Mouse (Mus musculus): ENCODE measurements around the gene Cebpb. TPM values are rescaled to one million over a fixed set of nuclear protein-coding genes. Genes with fewer than 3 reads are reported as not detected.
A peak's percentile ranks its signal among the peaks of the same experiment; 100 is the strongest.

The Cebpb gene
- total RNA-seq, 2 experiments from 2014 or later: 15.9 to 17.3 TPM

DNA sequence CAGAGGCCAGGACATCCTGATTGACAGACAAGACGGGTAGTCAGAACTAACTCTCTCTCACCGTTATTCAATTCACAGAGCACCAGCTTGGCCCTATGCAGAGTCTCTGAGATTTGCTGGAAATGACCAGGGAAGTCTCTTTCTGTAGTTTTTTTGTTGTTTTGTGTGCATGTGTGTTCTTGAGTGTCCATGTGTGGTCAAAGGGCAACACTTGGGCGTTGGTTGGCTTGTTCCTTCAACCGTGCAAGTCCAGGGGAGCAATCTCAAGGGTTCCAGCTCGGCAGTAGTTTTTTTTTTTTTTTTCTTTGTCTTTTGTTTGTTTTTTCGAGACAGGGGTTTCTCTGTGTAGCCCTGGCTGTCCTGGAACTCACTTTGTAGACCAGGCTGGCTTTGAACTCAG, 26.0 kb upstream of the Cebpb start:
- no peak for DNase-seq (ENCODE audit: low spot score in 2 of 2)

DNA sequence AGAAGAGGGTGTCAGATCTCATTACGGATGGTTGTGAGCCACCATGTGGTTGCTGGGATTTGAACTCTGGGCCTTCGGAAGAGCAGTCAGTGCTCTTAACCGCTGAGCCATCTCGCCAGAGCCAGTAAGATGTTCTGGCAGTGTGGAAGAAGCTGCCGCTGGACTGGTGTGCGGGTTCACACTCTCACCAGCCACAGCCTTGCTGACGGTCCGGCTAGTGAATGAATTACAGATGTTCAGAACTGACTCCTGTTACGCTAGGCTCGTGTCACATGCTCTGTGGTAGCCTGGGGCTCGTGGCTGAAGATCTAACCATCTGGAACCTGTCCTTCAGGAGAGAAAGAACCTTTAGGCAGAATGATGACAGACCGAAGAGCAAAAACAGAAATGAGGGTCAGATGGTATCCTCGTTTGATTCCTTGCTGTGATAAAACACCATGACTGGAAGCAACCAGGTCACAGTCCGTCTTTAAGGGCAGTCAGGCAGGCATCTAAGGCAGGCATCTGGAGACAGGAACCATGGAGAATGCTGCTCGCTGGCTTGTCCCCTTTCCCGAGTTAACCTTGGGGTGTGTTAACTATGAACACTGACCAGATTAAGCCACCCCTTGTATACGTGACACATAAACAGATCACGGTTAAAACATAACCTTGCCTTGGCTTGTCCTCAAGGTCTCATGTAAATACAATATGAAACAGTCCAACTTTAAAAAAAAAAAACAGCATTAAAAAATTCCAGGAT, 22.6 kb upstream of the Cebpb start:
- no peak for DNase-seq (ENCODE audit: low spot score in 2 of 2)

DNA sequence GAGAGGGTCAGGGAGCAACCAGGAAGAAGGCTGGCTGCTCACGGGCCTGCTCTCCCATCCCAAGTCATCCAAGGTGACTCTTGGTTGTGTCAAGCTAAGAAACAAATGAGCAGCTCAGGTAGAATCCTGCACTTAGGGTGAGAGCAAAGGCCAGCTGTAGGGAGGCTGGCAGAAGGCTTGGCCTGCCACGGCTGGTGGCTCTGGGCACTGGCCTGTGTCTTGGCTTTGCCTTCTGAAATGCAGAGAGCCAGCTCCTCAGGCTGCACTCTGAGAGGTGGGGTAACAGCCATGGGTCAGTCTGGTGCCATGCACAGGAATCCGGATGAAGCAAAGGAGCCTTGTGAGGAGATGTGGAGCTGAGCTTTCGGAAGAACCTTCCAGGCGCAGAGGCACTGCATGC, 20.3 kb upstream of the Cebpb start:
- DNase-seq (ENCODE audit: low spot score in 2 of 2): no peak

DNA sequence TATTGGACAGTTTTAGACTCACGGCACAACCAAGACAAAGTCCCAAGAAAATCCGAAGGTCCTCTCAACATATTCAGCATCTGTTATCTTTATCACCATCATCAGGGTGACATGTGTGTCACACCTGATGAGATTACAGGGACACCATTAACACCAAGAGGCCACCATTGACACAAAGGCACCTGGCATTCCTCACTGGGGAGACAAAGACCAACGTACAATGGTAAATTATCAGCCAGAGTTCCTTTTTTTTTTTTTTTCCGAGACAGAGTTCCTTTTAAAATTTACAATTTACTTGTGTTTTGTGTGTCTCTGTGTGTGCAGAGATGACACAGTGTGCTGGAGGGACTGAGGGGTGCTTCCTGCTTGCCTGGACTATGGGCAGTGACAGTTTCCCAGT, 19.3 kb upstream of the Cebpb start:
- DNase-seq (ENCODE audit: low spot score in 2 of 2): no peak

DNA sequence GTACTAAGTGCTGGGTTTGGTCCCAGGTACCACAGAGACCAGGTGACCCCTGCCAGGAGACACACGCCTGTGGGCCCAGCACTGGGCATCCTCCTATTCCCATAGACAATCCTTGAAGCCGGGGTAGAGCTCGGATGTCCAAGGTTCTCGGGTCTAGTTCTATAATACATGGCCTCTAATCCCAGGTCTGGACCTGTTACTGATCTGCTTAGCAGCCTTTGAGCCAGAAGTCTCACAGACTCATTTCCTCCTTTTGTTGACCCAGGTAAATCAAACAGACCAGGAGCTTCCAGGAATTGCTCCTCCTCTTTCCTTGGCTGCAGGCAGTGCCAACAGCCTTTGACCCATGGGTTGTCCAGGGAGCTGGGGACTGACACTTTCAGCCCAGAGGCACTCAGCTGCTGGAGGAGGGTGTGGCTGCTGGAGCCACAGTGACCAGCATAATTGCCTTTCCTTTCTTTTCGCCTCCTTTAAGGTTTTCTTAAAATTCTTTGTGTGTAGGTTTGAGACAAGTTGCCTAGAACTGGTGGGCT, 17.5 kb upstream of the Cebpb start:
- no peak for DNase-seq (ENCODE audit: low spot score in 2 of 2)

DNA sequence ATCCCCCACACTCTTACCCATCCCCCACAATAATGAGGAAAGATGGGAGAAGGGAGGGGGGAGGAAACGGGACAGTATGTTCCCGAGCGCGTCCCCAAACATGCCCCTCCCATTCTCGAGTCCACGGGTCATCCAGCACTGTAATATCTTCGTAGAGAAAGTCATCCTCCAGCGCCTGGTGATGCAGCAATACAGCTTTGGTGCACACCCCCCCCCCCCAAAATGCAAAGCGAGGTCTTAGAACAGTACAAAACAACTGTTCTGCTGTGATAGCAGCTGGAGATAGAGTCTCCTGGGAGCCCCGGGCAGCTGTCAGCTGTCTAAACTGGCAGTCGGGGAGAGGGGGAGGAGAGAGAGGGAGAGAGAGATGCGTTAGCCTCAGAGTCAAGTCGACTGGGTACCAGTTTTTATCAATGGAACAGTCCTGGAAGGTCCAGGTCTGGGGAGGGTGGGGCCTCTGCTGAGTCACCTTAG, 16.5 kb upstream of the Cebpb start:
- DNase-seq (ENCODE audit: low spot score in 2 of 2): no peak

DNA sequence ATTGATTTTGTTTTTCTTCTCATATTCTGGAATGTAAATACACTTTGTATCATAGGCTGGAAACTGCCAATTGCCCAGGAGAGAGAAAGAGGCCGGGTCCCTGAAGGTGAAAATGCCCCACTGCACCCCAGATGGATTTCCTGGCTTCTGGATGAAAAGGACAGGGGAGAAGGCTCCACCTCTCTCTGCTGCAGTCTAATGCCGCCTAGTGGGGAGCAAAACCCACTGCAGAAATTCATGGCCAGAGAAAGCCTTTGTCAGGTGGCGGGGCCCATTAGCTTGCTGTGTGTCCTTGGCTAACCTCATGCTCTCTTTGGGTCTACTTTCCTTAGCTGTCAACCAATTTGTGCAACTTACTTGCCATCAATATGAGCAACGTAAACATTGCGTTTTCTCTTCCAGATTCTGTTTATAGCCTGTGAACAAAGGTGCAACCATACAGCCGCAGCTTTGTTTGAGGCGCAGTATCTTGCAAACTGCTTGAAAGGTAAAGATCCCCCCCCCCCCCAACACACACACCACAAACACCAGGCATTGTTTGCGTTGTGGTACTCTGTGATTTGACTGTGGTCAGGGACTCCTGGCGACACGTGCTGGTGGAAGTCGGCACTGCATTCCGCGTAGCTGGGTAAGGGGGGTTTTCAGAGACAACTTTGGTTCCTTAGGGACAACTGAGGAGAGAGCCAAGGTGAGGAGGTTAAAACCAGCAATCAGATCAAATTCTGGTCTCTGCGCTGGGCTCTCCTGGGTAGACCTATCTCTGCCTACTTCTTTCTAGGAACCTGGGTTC, 13.4 kb upstream of the Cebpb start:
- DNase-seq (ENCODE audit: low spot score in 2 of 2): no peak

DNA sequence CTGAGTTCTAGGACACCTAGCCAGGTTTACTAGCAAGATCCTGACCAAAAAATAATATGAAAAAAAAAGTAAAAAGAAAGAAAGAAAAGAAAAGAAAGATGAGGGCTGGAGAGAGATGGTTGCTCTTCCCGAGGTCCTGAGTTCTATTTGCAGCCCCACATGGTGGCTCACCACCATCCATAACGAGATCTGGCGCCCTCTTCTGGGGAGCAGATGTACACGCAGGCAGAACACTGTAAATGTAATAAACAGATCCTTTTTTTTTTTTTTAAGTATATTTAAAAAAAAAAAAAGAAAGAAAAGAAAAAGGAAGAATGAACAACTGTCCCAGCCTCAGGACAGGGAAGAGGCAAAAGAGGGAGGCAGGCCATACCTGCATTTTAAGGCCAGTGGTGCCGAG, 10.1 kb upstream of the Cebpb start:
- DNase-seq (ENCODE audit: low spot score in 2 of 2): no peak

DNA sequence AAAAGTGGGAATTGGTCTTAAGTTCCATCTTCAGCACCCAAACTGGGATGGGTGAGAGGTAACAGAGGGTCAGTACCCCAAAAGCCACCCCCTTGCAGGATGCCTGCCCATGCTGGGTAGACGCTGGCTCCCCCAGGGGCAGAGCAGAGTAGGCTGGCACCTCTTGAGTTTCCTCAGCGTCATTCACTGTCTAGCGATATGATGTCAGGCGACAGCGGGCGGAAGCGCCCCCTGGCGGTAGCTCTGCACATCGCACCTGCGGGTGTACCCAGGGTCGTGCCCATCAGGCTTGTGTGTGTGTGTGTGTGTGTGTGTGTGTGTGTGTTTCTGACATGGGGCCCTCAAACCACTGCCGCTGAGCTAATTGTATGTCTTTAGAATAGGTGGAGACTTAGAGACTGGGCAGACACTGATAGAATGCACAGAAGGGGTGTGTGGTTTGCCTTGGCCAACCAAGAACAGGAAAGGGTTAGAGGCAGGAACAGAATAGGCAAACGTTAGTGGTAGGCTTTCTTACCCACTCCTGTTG, 8.7 kb upstream of the Cebpb start:
- DNase-seq (ENCODE audit: low spot score in 2 of 2): peak; percentile 75 to 78

DNA sequence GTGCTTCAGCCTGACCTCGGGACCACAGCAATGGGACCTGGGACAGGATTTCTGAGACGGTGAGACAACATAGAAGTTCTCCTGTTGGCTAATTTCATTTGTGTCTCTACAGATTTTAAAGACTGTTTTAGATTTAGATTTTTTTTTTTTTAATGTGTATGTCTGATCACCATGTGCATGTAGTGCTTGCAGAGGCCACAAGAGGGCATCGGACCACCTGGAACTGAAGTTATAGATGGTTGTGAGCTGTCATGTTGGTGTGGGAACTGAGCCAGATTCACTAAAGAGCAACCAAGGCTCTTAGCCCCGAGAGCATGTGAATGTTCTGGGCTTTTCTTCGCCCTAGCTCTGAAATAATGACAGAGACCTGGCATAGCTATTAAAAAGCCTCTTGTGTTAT, 8.1 kb upstream of the Cebpb start:
- no peak for DNase-seq (ENCODE audit: low spot score in 2 of 2)

DNA sequence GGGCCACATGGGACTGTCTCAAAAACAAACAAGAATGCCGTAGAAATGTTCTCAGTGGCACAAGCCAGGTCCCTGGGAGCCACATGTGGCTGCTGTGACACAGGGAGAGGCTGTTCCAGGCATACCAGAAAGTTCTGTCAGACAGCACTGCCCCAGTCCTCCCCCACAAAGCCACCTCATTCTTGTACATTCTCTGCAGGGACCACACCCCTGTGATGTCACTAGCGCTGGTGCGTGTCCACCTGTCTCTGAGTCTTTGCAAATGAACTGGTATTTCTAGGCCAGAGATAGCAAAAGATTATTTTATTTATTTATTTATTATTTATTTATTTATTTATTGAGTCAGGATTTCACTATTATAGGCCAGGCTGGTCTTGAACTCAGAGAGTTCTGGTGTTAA, 5.0 kb upstream of the Cebpb start:
- DNase-seq (ENCODE audit: low spot score in 2 of 2): no peak

DNA sequence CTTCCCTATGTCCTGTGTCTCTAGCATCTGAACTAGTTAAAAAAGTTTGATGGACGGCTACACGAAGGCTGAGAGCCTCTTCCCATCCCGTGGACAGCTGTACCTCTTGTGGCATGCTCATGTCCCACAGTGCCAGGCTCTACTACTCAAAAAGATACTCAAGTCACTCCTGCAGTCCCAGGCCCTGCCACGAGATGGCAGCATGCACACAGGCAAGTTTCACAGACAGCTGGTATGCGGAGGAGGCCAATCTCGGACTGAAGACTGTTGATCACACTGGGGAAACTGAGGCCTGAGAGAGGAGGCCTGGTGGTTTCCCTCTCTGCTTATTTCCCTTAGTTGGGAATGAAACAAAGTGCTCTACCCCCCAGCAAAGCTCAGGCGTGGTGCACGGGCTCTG, 3.6 kb upstream of the Cebpb start:
- DNase-seq (ENCODE audit: low spot score in 2 of 2): peak; percentile 96 to 99

DNA sequence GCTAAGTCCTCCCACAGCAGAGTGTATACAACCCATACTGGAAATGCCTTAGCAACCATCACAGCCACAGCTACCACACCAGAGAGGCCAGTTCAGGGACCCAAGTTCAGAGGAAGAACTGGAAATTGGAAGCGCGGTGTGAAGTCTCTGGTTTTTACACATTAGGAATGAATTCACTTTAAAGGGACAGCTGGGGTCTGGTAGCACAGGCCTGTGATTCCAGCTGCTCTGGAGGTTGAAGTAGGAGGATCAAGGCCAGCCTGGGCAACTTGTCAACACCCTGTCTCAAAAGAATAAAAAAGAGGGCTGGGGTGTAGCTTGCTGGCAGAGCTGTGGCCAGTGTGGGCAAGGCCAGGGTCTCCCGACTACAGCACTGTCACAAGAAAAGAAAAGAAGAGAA, 2.9 kb upstream of the Cebpb start:
- DNase-seq (ENCODE audit: low spot score in 2 of 2): no peak

DNA sequence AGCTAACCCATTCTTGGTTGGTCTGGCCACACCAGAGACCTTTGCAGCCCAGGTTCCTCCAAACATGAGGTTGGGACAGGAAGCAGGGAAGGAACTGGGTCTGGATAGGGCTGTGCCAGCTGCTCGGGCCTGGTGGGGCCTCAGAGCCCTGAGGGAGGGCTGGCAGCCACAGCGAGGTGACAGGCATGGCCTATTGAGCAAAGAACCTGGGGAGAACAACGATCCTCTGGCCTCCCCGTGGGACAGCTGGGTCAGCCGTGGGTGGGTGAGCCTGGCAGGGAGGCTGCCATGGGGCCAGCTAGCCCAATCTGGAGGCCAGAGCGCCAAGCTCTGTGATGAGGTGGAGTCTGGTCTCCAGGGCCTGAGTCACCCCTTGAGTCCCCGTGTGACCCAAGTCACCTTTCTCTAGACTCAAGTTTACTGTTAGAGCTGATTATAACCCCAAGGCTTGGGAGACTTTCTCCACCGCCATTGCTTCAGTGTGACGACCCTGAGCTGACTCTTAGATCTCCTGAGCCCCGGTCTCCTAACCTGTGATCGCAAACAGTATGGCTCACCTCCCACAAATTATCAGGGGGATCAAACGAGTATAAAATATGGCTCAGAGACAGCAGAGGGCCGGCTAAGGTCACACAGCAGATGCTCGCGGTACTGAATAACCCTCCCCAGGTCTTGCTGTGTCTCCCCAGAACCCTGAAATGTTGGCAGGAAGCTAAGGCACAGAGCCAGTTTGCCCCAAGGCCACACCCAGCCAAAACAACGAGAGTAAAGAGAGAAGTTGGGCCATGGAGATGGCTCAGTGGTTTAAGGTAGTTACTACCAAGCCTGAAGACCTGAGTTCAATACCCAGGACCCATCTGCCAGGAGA, 2.1 kb upstream of the Cebpb start:
- DNase-seq (ENCODE audit: low spot score in 2 of 2): no peak

DNA sequence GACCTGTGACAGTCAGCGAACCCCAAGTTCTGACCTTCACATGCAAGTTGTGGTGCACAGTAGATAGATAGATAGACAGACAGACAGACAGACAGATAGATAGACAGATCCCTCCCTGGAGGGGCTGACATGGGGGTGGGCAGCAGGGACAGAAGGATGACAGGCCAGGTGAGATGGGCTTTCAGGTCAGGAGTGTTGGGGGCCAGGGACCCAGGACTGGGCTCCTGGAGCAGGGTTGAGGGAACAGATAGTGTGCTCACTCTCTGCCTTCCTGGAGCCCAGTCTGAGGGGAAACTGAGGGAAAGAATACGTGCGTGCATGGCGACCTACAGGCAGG, 1.5 kb upstream of the Cebpb start:
- no peak for DNase-seq (ENCODE audit: low spot score in 2 of 2)

DNA sequence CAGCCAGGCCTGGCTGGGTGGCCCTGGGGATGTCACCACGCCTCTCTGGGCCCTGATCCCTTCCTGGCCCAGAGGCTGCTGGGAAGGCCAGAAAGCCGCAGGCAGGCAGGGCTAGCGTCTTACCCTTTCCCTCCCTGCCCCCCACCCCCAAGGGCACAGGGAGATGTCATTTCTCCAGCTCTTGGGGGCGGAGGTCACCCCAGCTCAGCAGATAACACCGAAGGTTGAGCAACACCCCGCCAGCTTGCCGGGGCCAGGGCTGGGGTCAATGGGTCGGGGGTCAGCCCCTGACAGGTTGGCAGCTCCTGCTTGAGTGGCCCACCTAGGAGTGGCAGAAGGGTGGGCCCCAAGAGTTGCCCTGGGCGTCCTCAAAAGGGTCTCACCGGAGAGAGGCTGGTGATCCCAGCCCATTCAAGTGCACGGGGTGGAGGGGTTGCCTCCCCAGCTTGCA, 1.0 kb upstream of the Cebpb start:
- DNase-seq (ENCODE audit: low spot score in 2 of 2): no peak

DNA sequence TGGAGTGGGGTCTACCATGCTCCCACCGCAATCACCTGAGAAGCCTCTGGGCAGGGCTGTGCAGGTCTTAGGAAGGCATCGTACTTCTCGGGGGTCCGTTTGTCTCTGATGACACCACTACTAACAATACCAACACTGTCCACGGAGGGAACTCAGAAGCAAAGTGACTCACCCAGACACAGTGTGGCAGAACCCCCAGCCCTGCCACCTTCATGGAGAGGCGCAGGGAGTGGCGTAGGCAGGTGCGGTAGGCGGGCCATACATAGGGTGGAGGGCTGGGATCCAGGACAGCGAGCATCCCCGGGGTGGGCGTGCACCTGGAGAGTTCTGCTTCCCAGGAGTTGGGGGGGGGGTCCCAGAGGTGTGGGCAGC, 603 bp upstream of the Cebpb start:
- DNase-seq (ENCODE audit: low spot score in 2 of 2): peak; percentile 40 to 44

DNA sequence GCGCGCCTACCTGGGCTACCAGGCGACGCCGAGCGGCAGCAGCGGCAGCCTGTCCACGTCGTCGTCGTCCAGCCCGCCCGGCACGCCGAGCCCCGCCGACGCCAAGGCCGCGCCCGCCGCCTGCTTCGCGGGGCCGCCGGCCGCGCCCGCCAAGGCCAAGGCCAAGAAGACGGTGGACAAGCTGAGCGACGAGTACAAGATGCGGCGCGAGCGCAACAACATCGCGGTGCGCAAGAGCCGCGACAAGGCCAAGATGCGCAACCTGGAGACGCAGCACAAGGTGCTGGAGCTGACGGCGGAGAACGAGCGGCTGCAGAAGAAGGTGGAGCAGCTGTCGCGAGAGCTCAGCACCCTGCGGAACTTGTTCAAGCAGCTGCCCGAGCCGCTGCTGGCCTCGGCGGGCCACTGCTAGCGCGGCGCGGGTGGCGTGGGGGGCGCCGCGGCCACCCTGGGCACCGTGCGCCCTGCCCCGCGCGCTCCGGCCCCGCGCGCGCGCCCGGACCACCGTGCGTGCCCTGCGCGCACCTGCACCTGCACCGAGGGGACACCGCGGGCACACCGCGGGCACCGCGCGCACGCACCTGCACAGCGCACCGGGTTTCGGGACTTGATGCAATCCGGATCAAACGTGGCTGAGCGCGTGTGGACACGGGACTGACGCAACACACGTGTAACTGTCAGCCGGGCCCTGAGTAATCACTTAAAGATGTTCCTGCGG, 945 bp downstream of the Cebpb start, which contains the start of gene Tmem189:
Gene Tmem189 (minus strand): TSS at position 322 of the 718 bp plus-strand sequence.
- peak; percentile 51 to 58 for DNase-seq (ENCODE audit: low spot score in 2 of 2)

DNA sequence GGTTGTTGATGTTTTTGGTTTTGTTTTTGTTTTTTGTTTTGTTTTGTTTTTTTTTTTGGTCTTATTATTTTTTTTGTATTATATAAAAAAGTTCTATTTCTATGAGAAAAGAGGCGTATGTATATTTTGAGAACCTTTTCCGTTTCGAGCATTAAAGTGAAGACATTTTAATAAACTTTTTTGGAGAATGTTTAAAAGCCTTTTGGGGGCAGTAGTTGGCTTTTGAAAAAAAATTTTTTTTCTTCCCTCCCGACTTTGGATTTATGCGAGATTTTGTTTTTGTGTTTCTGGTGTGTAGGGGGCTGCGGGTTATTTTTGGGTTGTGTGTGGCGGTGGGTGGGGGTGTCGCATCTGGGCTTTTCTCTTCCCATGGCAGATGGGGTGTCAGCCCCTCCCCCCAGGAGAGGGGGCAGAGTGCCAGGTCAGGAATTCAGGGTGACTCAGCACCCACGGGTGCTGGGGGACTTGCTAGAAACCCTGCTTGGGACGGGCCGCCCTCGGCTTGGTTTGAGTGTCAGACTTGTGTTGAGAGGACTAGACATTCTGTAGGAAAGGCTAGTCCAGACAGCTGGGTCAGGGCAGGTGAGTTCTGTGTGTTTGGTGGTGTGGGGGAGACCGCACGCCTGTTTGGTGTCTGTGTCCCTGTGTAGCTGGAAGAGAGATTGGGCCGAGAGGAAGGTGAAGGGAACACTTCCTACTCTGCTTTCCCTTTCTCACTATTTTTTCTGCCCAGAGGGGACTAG, 1.7 kb downstream of the Cebpb start:
- DNase-seq (ENCODE audit: low spot score in 2 of 2): peak; percentile 46 to 48

DNA sequence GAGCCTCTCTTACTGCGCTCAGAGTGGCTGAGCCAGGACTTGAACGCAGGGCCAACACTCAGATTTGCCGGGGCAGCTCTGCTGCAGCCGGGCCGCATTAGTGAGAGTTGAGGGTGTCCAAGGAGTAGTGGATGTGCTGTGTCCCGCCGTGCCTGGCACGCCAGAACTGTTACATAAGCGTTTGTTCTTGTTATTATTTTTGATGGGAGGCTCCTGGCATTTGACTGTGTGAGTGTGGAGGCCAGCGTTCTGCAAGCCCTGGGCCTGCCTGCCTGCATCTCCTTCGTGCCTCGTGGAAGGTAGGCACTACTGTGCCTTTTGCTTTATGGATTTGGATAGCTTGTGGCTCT, 2.2 kb downstream of the Cebpb start:
- no peak for DNase-seq (ENCODE audit: low spot score in 2 of 2)

Data from left cerebral cortex, adult 18-20 months (tissue).